Mouse (Mus musculus) bone marrow, adult 2 months (tissue): ENCODE data around the gene Tspan9.

Source experiments
- CTCF ChIP-seq: fragments of 200-500 bp; IDR thresholded peaks from 2 replicates; pipeline ENCODE4 v1.5.1; 2011; ENCODE audit warnings: low read length, control low read depth; ENCODE audit not compliant: control insufficient read depth, insufficient read depth
- POLR2A ChIP-seq: fragments of 200-500 bp; IDR thresholded peaks from 2 replicates; pipeline ENCODE4 v1.6.1; 2011; ENCODE audit warnings: low read depth, mild to moderate bottlenecking, control low read depth, low read length, borderline replicate concordance; ENCODE audit not compliant: control insufficient read depth

DNA sequence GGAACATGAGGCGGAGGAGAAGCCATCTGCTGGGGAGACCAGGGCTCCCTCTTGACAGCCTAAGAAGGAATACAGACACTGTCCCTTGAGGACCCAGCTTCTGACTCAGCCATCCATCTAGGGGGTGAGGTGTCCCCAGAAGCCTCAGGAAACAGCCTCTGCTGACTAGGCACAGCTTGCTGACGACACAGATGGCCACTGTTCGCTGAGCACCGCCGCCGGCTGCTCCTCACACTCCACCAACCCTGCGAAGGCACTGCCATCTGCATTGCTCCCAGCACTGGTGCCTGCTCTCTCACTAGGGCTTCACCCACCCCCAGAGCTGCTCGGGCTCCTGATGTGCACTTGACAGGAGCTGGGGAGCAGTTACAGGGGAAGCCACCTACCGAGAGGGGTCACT, 217.5 kb downstream of the Tspan9 start:
- TF ChIP-seq CTCF (no peak), POLR2A (no peak)
